Mouse (Mus musculus): Measurements from ENCODE around the gene Lrrc66.

GRCm38 (mm10) chr5:73631001-73631558, 1.2 kb downstream of the Lrrc66 start:
- no peak for TF ChIP-seq CTCF (IDR thresholded peaks at IDR 0.05; ENCODE audit: low read depth)
- TF ChIP-seq EP300 (IDR thresholded peaks at IDR 0.05; ENCODE audit: low read depth) = no peak

Measured in liver, postnatal 0 days (tissue).